Mouse (Mus musculus) inflammation-experienced regulatory T-cells, adult 6 months (primary cell): Measurements from ENCODE around the gene Nsun4. TPM values are rescaled to one million over a fixed set of nuclear protein-coding genes. Genes with fewer than 3 reads are reported as not detected.

Experiments used
- ATAC-seq: one replicate; pipeline ENCODE4 v1.8.0; 2017
- polyA plus RNA-seq, 3 experiments: library from polyadenylated mRNA; unstranded; fragments of 100-300 nt; shearing (Covaris generic); gene quantifications; one replicate each; pipeline ENCODE4 v1.2.1; 2017

Gene Nsun4
- polyA plus RNA-seq, 3 experiments from 2014 or later, result 21.2 to 33.3 (median 29.9) TPM

DNA sequence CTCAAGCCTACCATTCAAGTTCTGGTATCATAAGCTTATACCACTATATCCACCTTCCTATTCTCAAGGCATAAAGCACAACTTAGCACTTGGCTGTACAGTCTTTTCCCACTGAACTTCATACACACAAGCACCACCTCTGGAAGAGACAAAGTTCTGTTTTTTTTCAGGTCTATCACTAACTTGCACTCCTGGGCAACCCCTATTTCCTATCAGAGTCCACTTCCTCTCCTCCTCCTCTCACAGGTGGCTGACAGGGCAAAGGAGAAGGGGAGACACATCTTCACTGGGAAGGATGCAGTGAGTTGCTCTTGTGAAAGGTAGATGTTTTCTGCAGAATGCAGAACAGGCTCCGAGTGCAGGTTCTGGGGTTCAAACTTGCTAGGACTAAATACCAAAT, 6.0 kb downstream of the Nsun4 start:
- no peak for ATAC-seq

GRCm38 (mm10) chr4:116046604-116047003, 7.1 kb downstream of the Nsun4 start:
- no peak for ATAC-seq

- no peak for ATAC-seq
Observed at GRCm38 (mm10) chr4:116042186-116042585, 11.5 kb downstream of the Nsun4 start.

DNA sequence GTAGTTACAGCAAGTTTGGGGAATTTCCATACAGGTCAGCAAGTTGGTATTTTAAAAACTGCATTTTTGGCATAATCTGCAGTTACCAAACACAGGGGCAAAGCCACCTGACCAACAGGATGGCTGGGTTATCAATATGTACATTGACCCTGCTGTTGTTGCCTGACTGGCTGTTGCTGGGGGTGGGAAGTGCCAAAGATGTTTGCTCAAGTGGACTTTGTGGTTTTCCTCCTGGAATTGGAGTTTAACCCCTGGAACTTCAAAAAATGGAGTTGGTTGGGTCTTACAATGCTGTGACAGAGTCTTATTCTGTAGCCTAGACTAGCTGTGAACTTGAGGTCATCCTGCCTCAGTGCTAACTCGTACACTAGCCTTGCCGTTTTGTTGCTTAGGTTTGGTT, 13.2 kb downstream of the Nsun4 start:
- no peak for ATAC-seq

DNA sequence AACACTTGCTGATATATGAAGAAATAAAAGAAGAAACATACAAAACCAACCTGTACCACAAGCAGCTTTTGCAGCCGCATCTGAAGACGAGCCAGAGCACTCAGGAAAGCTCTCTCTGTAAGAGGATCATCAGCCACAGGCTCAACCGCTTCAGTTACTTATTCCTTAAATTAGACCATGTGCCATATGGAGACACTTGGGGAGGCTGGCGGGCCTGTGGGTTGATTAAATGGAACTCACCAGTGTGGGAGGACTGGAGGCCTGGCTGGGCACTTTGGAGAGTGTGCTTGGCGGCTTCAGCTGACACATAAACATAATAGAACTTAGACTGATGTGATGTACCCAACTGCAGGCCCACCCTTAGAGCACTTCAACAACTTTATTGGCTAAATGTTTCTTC, 20.3 kb downstream of the Nsun4 start:
- ATAC-seq, result no peak

DNA sequence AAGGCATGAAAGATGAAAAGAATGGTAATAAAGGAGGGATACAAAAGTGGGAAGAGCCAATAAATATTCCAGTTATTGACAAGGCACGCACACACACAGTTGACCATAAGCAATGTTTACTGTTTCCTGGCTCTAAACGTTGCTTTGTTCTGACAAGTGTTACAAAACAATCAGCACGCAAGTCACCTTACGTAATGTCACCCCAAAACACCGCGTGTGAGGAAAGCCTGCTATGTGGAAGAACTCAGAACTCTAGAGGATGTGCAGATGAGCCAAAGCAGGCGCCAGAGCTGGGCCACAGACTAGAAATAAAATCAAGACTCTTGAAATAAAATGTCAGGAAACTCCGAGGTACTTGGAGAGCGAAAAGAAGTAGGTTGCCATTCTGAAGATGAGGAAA, 20.8 kb downstream of the Nsun4 start:
- ATAC-seq, result no peak

DNA sequence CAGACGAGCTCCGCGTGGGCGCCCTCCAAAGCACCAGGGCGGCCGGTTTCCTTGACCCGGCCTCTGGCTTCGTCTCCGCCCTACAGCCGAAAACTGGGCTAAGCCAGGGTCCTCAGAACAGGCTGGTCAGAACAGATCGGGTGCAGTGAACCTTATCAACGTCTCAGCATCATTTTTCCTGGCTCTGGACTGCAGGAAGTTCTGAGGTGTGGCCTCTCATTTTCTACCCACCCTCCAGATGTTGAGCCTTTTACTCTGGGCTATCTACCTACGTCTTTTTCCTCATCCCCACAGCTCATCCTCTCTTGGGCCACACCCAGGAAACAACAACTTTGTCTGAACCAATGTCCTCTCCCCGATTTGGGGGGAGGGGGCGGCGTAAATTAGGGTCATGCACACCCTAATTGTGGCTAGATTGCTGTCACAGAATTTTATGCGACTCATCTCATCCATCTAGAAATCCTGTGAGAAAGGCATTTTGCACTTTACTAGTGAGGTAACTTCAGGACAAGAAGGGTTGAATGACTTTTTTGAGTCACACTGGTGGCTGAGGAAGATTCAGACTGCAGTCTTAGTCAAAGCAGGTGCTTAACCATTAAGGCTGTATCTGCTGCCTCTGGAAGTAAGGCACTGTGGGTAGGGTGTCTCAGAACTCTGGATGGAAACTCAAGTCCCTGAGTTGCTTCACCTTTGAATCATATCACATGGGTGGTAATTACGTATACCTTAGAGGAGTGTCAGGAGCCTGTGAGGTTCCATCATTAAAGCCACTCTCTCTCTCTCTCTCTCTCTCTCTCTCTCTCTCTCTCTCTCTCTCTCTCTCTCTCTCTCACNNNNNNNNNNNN, 35.6 kb downstream of the Nsun4 start, which contains the start of gene Faah:
Gene Faah (minus strand): TSS at position 25 of the 845 bp plus-strand sequence.
- peak; percentile 44 for ATAC-seq

- ATAC-seq, result peak; percentile 50
Observed at GRCm38 (mm10) chr4:116017300-116017901, 36.3 kb downstream of the Nsun4 start.

GRCm38 (mm10) chr4:116016862-116017299, 36.8 kb downstream of the Nsun4 start:
- no peak for ATAC-seq

GRCm38 (mm10) chr4:116016396-116016795, 37.3 kb downstream of the Nsun4 start:
- no peak for ATAC-seq

DNA sequence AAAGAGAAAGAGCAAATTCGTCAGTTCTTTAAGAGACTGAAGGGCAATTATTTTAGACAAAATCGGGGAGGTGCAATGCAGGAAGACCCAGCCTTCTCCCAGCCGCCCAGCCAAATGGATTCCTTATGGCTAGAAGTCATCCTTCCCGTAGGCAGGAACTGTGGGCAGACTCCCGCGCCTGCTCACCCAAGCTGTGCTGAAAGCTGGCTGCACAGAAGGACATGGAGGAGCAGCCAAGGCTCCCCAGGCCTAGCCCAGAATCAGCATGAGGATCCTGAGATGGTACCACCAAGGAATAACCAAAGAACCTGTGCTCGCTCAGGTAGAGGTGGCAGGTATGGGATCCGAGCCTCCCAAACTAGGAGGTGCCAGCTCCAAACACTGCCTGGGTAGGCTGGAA, 37.7 kb downstream of the Nsun4 start:
- ATAC-seq, result no peak

DNA sequence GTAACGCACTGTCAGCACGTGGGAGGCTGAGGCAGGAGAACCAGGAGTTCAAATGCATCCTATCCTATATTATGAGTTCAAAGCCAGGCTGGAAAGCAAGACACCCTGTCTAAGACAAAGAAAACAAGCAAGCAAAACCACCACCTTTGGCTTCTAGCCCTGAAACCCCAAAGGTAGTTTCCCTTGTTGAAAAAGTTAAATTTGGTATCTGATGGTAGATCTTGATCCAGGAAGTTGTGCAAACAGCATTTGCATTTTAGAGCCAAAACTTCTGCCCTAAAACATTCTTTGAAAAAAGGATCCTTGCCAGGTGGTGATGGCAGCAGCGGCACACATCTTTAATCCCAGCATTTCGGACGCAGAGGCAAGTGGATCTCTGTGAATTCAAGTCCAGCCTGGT, 38.2 kb downstream of the Nsun4 start:
- ATAC-seq, result peak; percentile 81

DNA sequence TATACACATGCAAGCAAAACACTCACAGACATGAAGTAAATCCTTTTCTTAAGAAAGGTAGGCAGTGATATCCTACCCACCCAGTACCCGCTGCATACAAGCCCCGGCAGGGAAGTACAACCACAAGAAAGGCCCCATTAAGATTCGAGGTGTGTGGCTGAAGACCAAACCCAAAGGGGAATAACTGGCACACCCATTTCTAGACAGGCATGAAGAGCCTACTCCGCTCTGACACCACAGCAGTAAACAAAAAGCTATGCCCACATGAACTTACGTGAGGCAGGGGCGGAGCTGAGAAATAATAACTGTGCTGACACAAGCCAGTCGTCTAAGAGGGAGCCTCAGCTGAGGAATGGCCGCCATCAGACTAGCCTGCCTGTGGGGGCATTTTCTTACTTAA, 43.5 kb downstream of the Nsun4 start:
- ATAC-seq, result peak; percentile 80

DNA sequence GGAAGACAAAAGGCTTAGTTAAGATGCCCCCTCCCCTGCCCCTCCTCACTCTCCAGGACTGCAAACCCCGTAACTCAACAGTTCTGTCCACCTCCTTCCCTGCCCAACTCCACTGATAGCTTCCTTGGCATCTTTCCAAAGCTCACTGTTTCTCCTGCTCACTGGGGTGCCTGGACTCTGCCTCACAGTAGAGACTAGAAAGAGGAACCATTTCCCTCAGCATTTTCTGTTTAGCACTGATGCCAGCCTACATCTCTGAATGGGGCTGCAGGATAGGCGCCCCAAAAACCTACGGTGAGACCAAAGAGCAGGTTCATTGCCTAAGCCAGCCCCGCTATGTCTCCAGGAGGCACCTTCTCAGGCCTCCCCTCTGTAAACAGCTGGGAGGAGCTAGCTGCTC, 52.5 kb downstream of the Nsun4 start:
- no peak for ATAC-seq

DNA sequence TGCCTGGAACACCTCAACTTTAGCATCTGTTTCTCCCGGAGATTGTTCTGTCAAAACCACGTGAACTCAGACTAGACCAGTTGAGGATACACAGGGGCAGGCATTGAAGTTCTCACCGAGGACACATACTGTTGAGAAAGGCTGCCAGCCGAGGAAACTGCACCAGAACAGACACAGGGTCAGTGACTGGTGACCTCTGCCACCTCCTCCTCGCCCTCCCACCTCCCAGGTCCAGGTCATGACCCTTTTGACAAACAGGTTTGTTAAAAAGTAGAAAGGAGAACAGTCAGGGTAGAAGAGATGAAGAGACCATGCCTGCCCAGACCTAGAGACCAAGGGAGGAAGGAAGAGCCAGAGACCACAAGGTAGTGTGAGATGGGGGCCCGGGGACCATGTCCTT, 53.0 kb downstream of the Nsun4 start:
- ATAC-seq, result no peak

DNA sequence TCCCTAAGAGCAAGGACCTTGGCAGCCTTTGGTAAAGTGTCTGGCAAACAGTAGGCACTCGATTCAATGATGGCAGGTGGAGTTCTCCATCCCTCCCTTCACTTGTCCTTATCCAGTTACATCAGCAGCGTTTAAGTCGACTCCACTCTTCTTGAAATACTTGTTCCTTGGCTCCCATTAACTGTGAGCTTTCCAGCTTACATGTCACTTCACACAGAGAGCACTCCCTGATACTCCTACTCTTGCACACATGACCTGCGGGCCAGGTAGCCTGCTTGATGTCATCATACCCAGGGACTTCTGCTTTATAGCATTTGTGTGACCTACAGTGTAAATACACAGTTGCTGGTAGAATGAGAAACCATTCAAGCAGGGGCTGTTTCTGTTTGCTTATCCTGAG, 56.9 kb downstream of the Nsun4 start:
- ATAC-seq, result no peak

DNA sequence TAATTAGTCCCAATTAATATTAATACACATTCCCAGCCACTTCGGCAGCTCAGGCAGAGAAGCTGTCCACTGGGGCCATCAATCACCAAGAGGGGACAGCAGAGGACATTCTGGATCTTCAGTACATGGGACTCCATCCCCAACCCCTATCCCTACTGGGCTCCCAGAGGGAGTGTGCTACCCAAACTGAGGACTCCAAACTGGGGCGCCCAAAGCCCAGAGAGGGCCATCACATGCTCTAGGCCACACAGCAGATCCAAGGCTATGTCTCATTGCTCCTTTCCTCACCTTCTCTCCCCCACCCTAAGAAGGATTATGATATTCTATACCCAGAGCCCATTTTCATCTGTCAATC, 58.3 kb downstream of the Nsun4 start:
- ATAC-seq, result no peak

DNA sequence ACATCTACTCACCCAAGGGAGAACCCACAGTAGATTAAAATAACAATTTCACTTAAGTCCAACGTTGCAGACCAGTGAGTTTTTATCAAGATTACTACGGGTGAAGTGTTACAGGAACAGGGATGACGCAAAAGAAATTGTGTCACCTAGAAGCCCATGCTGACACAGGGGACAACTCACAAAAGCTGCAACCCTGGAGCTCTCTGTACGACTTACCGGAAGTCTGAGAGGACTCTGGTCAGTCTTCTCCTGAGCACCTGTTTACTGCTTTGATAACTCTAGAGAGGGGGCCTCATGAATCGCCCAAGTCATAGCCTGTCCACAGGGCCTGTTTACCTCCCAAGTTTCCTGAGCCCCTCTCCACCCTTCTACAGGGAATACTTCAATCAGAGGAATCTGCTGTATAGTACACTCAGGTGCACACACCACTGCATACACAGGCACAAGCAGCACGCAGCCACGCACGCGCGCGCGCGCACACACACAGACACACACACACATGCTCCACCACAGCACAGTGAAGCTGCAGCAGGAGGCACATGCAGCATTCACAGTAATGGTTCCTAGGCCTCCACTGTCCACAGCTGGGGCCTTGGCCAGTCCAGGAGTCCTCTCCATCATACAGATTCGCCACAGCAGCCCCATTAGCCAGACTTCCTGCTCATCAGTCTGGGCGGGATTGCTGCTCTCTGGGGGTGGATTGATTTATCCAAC, 58.9 kb downstream of the Nsun4 start:
- no peak for ATAC-seq

DNA sequence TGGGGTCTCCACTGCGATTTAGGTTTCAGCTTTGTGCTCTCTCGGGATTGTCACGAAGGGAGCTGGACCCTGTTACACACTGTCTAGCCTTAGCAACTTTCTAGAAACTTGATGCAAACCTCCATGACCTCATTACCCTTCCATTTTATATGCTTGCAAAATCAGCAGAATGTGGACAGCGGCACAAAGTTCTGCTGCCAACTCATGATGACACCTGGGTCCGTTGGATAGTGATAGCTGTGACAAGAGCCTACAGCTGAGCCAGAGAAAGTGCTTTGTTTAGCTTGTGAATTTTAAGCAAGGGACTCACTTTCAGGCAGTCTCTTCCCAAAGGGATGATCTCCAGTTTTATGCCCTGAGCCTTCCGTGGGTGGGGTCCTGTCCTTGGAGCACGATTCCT, 64.3 kb downstream of the Nsun4 start:
- ATAC-seq, result no peak

- no peak for ATAC-seq
Observed at GRCm38 (mm10) chr4:115987858-115988530, 65.7 kb downstream of the Nsun4 start.

GRCm38 (mm10) chr4:115987436-115987835, 66.2 kb downstream of the Nsun4 start:
- ATAC-seq, result no peak

GRCm38 (mm10) chr4:115984967-115985366, 68.7 kb downstream of the Nsun4 start:
- no peak for ATAC-seq

DNA sequence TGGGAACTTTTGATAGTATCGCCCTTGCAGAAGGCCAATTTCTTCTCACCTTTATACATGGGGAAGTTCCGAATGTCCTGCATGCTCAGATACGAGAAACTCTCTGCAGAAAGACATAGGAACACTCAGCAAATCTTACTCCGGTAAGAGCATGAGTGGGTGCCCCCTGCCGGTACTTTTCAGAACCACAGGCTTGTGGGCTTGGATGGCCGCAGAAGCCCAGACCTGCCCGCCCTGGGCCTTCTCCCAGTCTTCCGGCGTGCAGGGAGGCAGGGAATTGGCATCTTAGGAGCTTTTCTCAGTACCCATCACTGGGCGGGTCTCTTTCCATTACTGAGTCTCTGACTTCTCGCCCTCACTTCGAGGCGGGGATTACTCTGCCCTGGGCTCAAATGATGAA, 69.6 kb downstream of the Nsun4 start:
- ATAC-seq, result peak; percentile 86
